Mouse (Mus musculus): ENCODE data around the gene Fezf2. TPM values are rescaled to one million over a fixed set of nuclear protein-coding genes. Genes with fewer than 3 reads are reported as not detected.

Fezf2 gene
- total RNA-seq (2023) = not detected

DNA sequence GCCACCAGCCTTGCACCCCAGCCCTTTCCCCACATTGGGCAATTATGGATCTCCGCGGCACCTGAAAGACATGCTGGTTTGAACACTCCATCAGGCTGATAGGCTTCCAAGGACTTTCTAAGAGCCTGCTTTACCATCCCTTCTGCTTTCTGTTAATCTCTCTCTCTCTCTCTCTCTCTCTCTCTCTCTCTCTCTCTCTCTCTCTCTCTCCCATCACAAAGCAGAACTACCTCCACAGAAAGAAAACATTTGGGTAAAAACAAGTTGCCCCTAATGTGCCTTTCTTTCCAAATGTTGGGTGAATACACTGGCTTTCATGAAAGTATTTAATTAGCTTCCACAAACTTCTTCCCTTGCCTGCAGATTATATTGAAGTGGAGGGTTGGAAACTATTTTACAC lies at the start of gene Fezf2:
TSS of gene Fezf2 (minus strand) at position 101 of the 400 bp plus-strand sequence.

Other genes with a start within 250 kb of the Fezf2 start
- gene Gm49355, start 64.2 kb downstream of the Fezf2 start, total RNA-seq (2023) = not detected
- 13.5 TPM for gene 3830406C13Rik, start 64.0 kb downstream of the Fezf2 start, total RNA-seq (2023)

Measured in CD4-positive naive resting alpha-beta T cell, adult 76 days (primary cell).